Mouse (Mus musculus) erythroblast, adult 5-6 weeks (primary cell): ENCODE results near the gene Slc37a3. TPM values are rescaled to one million over a fixed set of nuclear protein-coding genes. Genes with fewer than 3 reads are reported as not detected.

Experiments used
- total RNA-seq, 2 experiments: library from RNA; stranded (forward) in 1 of 2; stranded (reverse) in 1 of 2; fragments of 150-400 nt in 1 of 2; fragments of 200-764, 138-1000 nt in 1 of 2; gene quantifications; 2 replicates each; pipeline versions ENCODE4 v1.2.3 to v1.2.4; 2015 to 2017; ENCODE audit warnings: low replicate concordance in 2 of 2

Gene Slc37a3
- total RNA-seq, 2 experiments from 2014 or later: 3.1 to 9.2 TPM

Other genes starting within 250 kb of the Slc37a3 start
- 103 and 107 TPM in 2 replicates for gene Kdm7a, start 170.9 kb downstream of the Slc37a3 start, total RNA-seq (2015; ENCODE audit: low replicate concordance)
- 216 and 235 TPM in 2 replicates for gene Kdm7a, start 170.9 kb downstream of the Slc37a3 start, total RNA-seq (2017; ENCODE audit: low replicate concordance)
- 0.84 TPM in 1 of 2 replicates, not detected in the other for gene Rab19, start 3.5 kb upstream of the Slc37a3 start, total RNA-seq (2015; ENCODE audit: low replicate concordance)
- gene Rab19, start 3.5 kb upstream of the Slc37a3 start, total RNA-seq (2017; ENCODE audit: low replicate concordance): 0.26 and 2.9 TPM in 2 replicates
- gene Mkrn1, start 42.8 kb upstream of the Slc37a3 start, total RNA-seq (2015; ENCODE audit: low replicate concordance): 1,353 and 1,373 TPM in 2 replicates
- 1,538 and 2,743 TPM in 2 replicates for gene Mkrn1, start 42.8 kb upstream of the Slc37a3 start, total RNA-seq (2017; ENCODE audit: low replicate concordance)
- 1.3 TPM in 1 of 2 replicates, not detected in the other for gene Dennd2a, start 180.2 kb upstream of the Slc37a3 start, total RNA-seq (2015; ENCODE audit: low replicate concordance)
- gene Dennd2a, start 180.2 kb upstream of the Slc37a3 start, total RNA-seq (2017; ENCODE audit: low replicate concordance): 0.43 and 0.70 TPM in 2 replicates
- gene Adck2, start 196.2 kb upstream of the Slc37a3 start, total RNA-seq (2015; ENCODE audit: low replicate concordance): 0.38 and 4.4 TPM in 2 replicates
- gene Adck2, start 196.2 kb upstream of the Slc37a3 start, total RNA-seq (2017; ENCODE audit: low replicate concordance): 0.56 and 5.9 TPM in 2 replicates
- 5.2 and 6.7 TPM in 2 replicates for gene Gm42420, start 208.1 kb upstream of the Slc37a3 start, total RNA-seq (2015; ENCODE audit: low replicate concordance)
- 2.1 TPM in 1 of 2 replicates, not detected in the other for gene Gm42420, start 208.1 kb upstream of the Slc37a3 start, total RNA-seq (2017; ENCODE audit: low replicate concordance)
- 5.8 and 46.6 TPM in 2 replicates for gene Ndufb2, start 214.9 kb upstream of the Slc37a3 start, total RNA-seq (2015; ENCODE audit: low replicate concordance)
- 28.5 and 34.0 TPM in 2 replicates for gene Ndufb2, start 214.9 kb upstream of the Slc37a3 start, total RNA-seq (2017; ENCODE audit: low replicate concordance)